Mouse (Mus musculus) hindbrain, embryonic 16.5 days (tissue): ENCODE data around the gene Ces2f. TPM values are rescaled to one million over a fixed set of nuclear protein-coding genes. Genes with fewer than 3 reads are reported as not detected.
A peak's percentile ranks its signal among the peaks of the same experiment; 100 is the strongest.
"Not testable (repeated sequence)": the region's sequence is repeated elsewhere in the genome, so short reads cannot be mapped to it uniquely, and the experiment has no call there.

Experiments used
- ATAC-seq: fragments of 200-750 bp; cut with Nextera tagmentation; 2 replicates; pipeline ENCODE4 v1.8.0; 2017; ENCODE audit warnings: moderate TSS enrichment, moderate library complexity
- H3K27ac ChIP-seq: fragments of 300-500 bp; sonication (generic); 2 replicates; pipeline ENCODE4 v1.5.1; 2014; ENCODE audit warnings: low read depth, mild to moderate bottlenecking, control low read depth, low read length, moderate library complexity
- H3K27me3 ChIP-seq: fragments of 300-500 bp; sonication (generic); replicated peaks from 2 replicates; pipeline ENCODE4 v1.6.1; 2014; ENCODE audit warnings: low read length; ENCODE audit not compliant: control insufficient read depth, insufficient read depth
- H3K36me3 ChIP-seq: fragments of 300-500 bp; sonication (generic); 2 replicates; pipeline ENCODE4 v1.6.1; 2014; ENCODE audit warnings: mild to moderate bottlenecking, low read length, moderate library complexity, mixed read lengths; ENCODE audit not compliant: control insufficient read depth, insufficient read depth
- H3K4me1 ChIP-seq: fragments of 300-500 bp; sonication (generic); 2 replicates; pipeline ENCODE4 v1.6.1; 2014; ENCODE audit warnings: low read depth, low read length; ENCODE audit not compliant: control insufficient read depth, insufficient read depth
- H3K4me2 ChIP-seq: fragments of 300-500 bp; sonication (generic); 2 replicates; pipeline ENCODE4 v1.6.1; 2014; ENCODE audit warnings: mild to moderate bottlenecking, low read length, control low read depth, moderate library complexity
- H3K4me3 ChIP-seq: fragments of 300-500 bp; sonication (generic); 2 replicates; pipeline ENCODE4 v1.5.1; 2014; ENCODE audit warnings: mild to moderate bottlenecking, low read length, control low read depth, moderate library complexity
- H3K9ac ChIP-seq: fragments of 300-500 bp; sonication (generic); 2 replicates; pipeline ENCODE4 v1.6.1; 2014; ENCODE audit warnings: low read depth, mild to moderate bottlenecking, control low read depth, low read length, moderate library complexity
- H3K9me3 ChIP-seq: fragments of 300-500 bp; sonication (generic); 2 replicates; pipeline ENCODE4 v1.6.1; 2014; ENCODE audit warnings: mild to moderate bottlenecking, low read length, moderate library complexity; ENCODE audit not compliant: control insufficient read depth
- WGBS: fragments of 180-500 bp; shearing (Covaris S2); extraction: QIAGEN DNeasy Blood & Tissue Kit; methylation state at CpG from one replicate; pipeline ENCODE4 v1.1.7; 2014; 5-methylcytosine and 5-hydroxymethylcytosine counted together
- polyA plus RNA-seq: library from polyadenylated mRNA; unstranded; fragments of >200 nt; fragmentation: Nextera tagmentation; extraction: Ambion mirVana; gene quantifications from 2 replicates; pipeline ENCODE4 v1.2.1, GENCODE M21; 2015

Ces2f gene
- not detected in 2 replicates for polyA plus RNA-seq

DNA sequence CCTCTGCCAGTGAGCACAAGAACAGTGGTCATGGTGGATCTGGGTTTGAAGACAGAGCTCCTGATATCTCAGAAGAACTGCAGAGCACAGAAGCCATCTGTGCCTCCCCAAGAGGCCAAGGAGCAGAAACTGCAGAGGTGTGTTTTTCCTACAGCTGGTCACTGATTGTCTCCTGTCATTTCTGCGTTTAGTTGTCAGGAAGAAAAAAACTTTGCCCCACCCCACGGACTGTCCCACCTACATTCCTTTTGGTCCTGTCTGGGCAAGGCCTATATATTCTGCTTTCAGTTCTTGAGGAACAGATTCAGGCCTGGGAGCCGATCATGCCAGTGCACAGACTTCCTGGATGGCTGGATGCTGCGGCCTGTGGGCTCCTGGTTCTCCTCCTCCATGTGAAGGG is at the start of gene Ces2f:
TSS of gene Ces2f (plus strand) at position 301 of the 400 bp plus-strand sequence.
- H3K36me3 ChIP-seq: no peaks in the 10 kb centered on the region
- H3K9ac ChIP-seq: no peak within 1 kb of the TSS
- H3K4me2 ChIP-seq: no peak within 1 kb of the TSS
- H3K4me3 ChIP-seq: no peak within 1 kb of the TSS
- H3K9me3 ChIP-seq: no peaks in the 10 kb centered on the region
- ATAC-seq: no peak
- no peak within 1 kb of the TSS for H3K27ac ChIP-seq
- no peaks in the 10 kb centered on the region for H3K27me3 ChIP-seq
- 90% methylated on average over 4 of the region's 4 CpGs for WGBS
- no peaks in the 10 kb centered on the region for H3K4me1 ChIP-seq

DNA sequence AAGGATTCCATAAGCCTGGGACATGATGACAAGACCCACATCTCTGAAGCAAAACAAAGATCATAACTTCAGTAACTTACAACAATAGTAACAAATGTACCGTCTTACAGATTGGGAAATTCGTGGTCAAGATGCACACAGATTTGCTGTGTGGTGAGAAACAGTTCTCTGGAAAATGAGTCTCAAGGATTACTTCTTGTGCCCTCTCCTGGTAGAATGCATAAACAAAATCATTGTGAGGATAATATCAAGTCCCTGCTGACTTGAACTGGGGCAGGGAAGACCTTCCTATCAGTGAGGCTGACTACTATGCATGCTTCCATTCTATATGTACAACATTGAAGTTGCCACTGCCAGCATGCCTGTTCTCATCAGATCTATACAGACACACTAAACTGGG is 45.4 kb upstream of the Ces2f start:
- no peak for ATAC-seq
- H3K27me3 ChIP-seq: no peaks in the 10 kb centered on the region
- H3K9ac ChIP-seq: no peak overlapping the region
- H3K4me2 ChIP-seq: no peak overlapping the region
- WGBS: 85% methylated on average over 2 of the region's 2 CpGs
- H3K27ac ChIP-seq: no peak overlapping the region
- H3K36me3 ChIP-seq: no peaks in the 10 kb centered on the region
- no peaks in the 10 kb centered on the region for H3K4me1 ChIP-seq
- H3K4me3 ChIP-seq: no peak overlapping the region
- no peaks in the 10 kb centered on the region for H3K9me3 ChIP-seq

DNA sequence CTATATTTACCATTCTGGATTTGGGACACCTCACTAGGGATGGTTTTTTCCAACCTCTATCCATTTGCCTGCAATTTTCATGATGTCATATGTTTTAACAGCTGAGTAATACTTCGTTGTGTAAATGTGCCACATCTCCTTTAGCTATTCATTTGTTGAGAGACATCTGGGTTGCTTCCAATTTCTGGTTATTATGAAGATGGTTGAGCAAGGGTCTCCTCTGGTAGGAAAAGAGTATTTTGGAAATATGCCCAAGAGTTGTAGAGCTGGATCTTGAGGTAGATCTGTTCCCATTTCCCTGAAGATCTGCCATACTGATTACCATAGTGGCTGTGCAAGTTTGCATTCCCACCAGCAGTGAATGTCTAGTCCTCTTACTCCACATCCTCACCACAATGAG is 40.0 kb upstream of the Ces2f start:
- Histone ChIP-seq H3K4me2 (no peak overlapping the region), H3K27me3 (no peaks in the 10 kb centered on the region), H3K4me1 (no peaks in the 10 kb centered on the region), H3K4me3 (no peak overlapping the region), H3K9me3 (no peaks in the 10 kb centered on the region), H3K27ac (no peak overlapping the region), H3K9ac (no peak overlapping the region), H3K36me3 (no peaks in the 10 kb centered on the region)
- no peak for ATAC-seq
- 45% methylated on average over 1 of the region's 1 CpGs for WGBS

DNA sequence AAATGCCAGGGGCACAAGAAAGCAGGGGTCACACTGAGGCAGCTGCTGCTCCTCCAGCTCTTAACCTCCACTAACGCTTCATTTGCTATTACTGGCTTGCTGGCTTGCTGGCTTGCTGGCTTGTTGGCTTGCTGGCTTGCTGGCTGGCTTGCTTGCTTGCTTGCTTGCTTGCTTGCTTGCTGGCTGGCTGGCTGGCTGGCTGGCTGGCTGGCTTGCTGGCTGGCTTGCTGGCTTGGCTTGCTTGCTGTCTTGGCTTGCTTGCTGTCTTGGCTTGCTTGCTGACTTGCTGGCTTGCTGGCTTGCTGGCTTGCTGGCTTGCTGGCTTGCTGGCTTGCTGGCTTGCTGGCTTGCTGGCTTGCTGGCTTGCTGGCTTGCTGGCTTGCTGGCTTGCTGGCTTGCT is 38.1 kb upstream of the Ces2f start:
- H3K9me3 ChIP-seq, H3K4me1 ChIP-seq, H3K27me3 ChIP-seq, H3K4me2 ChIP-seq, H3K4me3 ChIP-seq, H3K36me3 ChIP-seq, H3K9ac ChIP-seq, H3K27ac ChIP-seq: not testable (repeated sequence)
- 0 out of 2 replicates have a peak, but pooled peaks have one; percentile 45 for ATAC-seq
- WGBS: 75% methylated on average over 1 of the region's 1 CpGs

DNA sequence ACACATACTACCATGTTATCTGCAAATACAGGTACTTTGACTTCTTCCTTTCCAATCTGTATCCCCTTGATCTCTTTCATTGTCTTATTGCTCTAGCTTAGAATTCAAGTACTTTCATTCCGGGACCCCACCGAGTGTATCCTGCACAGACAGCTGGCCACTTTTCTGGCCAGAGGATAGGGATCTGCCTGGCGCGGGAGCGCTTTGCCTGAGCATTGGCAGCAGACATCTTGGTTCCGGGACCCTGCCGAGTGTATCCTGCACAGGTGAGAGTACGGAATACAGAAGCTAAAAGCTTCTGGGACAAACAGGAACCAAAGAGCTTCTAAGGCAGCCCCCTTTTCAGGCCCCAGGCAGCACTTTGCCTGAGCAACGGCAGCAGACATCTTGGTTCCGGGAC is 37.5 kb upstream of the Ces2f start:
- H3K36me3 ChIP-seq, ATAC-seq, H3K4me3 ChIP-seq, H3K4me1 ChIP-seq, H3K4me2 ChIP-seq, H3K27me3 ChIP-seq, H3K27ac ChIP-seq, H3K9ac ChIP-seq, H3K9me3 ChIP-seq: not testable (repeated sequence)
- 92% methylated on average over 10 of the region's 10 CpGs for WGBS

DNA sequence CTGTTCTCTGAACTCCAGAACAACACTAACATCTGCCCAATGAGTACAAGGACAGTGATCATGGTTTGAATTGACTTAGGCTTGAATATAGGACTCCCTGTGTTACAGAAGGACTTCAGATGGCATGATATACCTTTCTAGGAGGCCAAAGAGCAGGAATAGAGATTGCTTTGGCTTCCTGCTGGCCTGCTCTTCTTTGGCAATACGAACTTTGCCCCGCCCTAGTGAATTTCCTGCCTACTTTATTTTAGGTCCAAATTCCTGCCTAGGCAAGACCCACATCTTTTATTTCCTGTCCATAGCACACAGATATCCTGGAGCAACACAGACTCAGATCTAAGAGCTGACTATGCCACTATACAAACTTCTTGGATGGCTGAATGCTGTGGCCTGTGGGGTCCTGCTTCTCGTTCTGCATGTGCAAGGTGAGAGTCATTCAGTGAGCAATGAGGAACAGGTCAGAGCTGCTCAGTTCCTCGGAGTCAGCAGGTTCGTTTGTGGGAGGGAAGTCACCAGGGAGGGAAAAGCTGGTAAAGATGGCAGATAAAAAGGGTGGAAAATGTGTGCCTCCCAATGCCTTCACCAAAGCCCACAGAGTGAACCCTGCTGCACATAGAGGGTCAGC is 21.1 kb upstream of the Ces2f start, which contains the start of gene Ces2e:
TSS of gene Ces2e (plus strand) at position 289 of the 625 bp plus-strand sequence.
- ATAC-seq: no peak
- Histone ChIP-seq H3K9ac (no peak within 1 kb of the TSS), H3K4me1 (no peaks in the 10 kb centered on the region), H3K27me3 (no peaks in the 10 kb centered on the region), H3K36me3 (no peaks in the 10 kb centered on the region), H3K4me2 (no peak within 1 kb of the TSS), H3K9me3 (no peaks in the 10 kb centered on the region), H3K27ac (no peak within 1 kb of the TSS), H3K4me3 (no peak within 1 kb of the TSS)
- 84% methylated on average over 5 of the region's 5 CpGs for WGBS

DNA sequence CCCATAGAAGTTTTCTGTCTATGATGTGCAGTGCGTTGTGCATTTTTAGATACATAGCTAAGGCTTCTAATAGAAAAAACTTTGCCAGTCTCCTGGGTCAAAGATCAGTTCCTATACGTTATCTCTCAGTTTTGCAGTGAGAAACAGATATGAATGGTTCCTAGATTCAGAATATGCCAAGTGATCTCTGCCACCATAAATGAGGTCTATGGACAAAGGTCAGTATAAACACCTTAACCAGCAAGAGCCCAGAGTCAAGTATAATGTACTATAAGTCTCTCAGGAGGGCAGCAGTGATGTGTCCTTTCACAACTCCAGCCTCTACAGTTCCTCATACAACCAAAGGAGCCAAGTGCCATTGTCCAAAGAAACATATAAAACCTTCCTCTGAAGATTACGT is 19.9 kb upstream of the Ces2f start:
- 92% methylated on average over 3 of the region's 3 CpGs for WGBS
- ATAC-seq: no peak
- Histone ChIP-seq H3K9ac (no peak overlapping the region), H3K4me2 (no peak overlapping the region), H3K27ac (no peak overlapping the region), H3K36me3 (no peaks in the 10 kb centered on the region), H3K4me1 (no peaks in the 10 kb centered on the region), H3K4me3 (no peak overlapping the region), H3K9me3 (no peaks in the 10 kb centered on the region), H3K27me3 (no peaks in the 10 kb centered on the region)

DNA sequence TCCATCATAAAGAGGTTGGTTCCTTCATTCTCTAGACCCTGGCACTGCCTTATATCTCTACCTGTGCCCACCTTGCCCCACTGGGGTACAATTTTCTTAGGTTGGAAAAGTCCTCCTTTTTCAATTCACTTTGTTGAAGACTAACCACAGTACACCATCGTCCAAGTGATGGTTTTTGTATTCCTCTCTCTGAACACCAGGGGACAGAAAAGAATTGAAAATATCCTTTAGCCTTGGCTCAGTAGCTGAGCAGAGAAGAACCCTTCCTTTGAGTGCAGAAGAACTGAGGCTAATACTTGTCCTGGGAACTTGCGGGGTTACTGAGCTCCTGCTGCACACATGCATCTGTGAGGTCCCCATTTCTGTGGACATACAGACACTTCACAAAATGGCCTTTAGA is 2.5 kb upstream of the Ces2f start:
- Histone ChIP-seq H3K9me3 (no peaks in the 10 kb centered on the region), H3K4me1 (no peaks in the 10 kb centered on the region), H3K4me2 (no peak overlapping the region), H3K36me3 (no peaks in the 10 kb centered on the region), H3K27me3 (no peaks in the 10 kb centered on the region), H3K9ac (no peak overlapping the region), H3K4me3 (no peak overlapping the region), H3K27ac (no peak overlapping the region)
- no peak for ATAC-seq
- WGBS: 83% methylated on average over 2 of the region's 2 CpGs

DNA sequence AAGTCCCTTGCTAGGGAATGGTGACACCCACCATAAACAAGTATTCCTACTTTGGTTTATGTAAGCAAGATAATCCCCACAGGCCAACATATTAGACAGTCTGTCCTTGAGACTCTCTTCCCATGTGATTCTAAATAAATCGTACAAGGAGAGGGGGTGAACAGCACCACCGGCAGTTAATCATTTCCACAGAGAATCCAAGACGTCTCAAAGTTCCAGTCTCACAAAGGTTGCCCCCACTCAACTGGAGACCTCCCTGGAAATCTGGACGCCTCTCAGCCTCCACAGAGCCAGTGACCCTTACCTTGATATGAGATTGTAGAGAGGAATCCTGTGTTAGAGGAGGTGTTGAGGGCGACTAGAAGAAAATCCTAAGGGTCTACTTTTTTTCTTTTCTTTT is 1.9 kb downstream of the Ces2f start:
- no peak overlapping the region for H3K4me2 ChIP-seq
- H3K36me3 ChIP-seq: no peaks in the 10 kb centered on the region
- H3K4me3 ChIP-seq: no peak overlapping the region
- H3K9me3 ChIP-seq: no peaks in the 10 kb centered on the region
- no peak overlapping the region for H3K9ac ChIP-seq
- H3K27ac ChIP-seq: no peak overlapping the region
- no peak for ATAC-seq
- WGBS: 89% methylated on average over 5 of the region's 5 CpGs
- H3K4me1 ChIP-seq: no peaks in the 10 kb centered on the region
- no peaks in the 10 kb centered on the region for H3K27me3 ChIP-seq

DNA sequence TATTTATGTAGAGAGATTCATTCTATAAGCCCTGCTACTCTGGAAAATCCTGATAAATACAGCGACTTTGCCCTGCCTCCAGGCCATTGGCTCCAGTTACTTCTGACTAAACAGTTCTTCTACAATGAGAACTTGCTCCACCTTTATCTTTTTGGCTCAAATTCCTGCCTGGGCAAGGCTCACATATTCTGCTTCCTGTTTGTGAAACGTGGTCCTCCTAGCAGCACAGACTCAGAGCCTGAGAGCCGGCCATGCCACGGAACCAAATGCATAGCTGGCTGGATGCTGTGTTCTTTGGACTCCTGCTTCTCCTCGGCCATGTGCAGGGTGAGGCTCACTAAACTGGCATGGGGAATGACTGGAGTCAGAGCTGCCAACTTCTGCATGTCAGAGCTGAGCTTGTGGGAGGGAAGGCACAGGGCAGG is 14.4 kb downstream of the Ces2f start, which contains the start of gene Ces2g:
TSS of gene Ces2g (plus strand) at position 182 of the 425 bp plus-strand sequence.
- no peaks in the 10 kb centered on the region for H3K27me3 ChIP-seq
- no peaks in the 10 kb centered on the region for H3K36me3 ChIP-seq
- no peak within 1 kb of the TSS for H3K4me3 ChIP-seq
- H3K9me3 ChIP-seq: no peaks in the 10 kb centered on the region
- H3K4me1 ChIP-seq: no peaks in the 10 kb centered on the region
- ATAC-seq: no peak
- no peak within 1 kb of the TSS for H3K9ac ChIP-seq
- H3K4me2 ChIP-seq: no peak within 1 kb of the TSS
- WGBS: 77% methylated on average over 5 of the region's 5 CpGs
- no peak within 1 kb of the TSS for H3K27ac ChIP-seq
